Mouse (Mus musculus): ENCODE data around the gene Gm21319. TPM values are rescaled to one million over a fixed set of nuclear protein-coding genes. Genes with fewer than 3 reads are reported as not detected.

Gene Gm21319
- polyA plus RNA-seq (2014; fragmentation: Illumina TruSeq; extraction: RNeasy Lipid Tissue Mini Kit (QIAGEN cat#74804); ENCODE audit: low read depth, low replicate concordance), result not detected

GRCm38 (mm10) chr12:87775655-87776054, at the start of gene Gm21319:
Gm21319 (minus strand) TSS chr12:87775755.

DNA sequence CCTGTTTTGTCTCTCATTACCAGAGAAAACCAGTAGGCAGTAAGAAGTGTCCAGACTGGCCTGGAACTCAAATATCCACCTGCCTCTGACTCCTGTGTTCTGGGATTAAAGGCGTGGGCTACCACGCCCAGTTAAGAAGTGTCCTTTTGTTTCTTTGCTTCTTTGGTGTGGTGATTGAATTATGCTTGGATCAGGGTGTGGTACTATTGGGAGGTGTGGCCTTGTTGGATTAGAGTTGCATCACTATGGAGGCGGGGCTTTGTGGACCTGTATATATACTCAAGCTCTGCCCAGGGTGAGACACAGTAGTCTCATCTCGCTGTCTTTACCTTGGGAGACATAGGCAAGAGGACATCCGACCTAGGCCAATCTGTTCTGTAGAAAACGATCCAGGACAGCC, 40.7 kb upstream of the Gm21319 start, which contains the start of gene BB287469:
TSS of gene BB287469 (plus strand) at position 301 of the 400 bp plus-strand sequence.

GRCm38 (mm10) chr12:87795212-87795611, 19.7 kb upstream of the Gm21319 start, which contains the start of gene Gm21936:
Gm21936 (plus strand) TSS chr12:87795512.

Other genes starting within 250 kb of the Gm21319 start
- not detected for gene Oog1, start 173.1 kb downstream of the Gm21319 start, polyA plus RNA-seq (2014; fragmentation: Illumina TruSeq; extraction: RNeasy Lipid Tissue Mini Kit (QIAGEN cat#74804); ENCODE audit: low read depth, low replicate concordance)
- not detected for gene Gm4027, start 156.9 kb downstream of the Gm21319 start, polyA plus RNA-seq (2014; fragmentation: Illumina TruSeq; extraction: RNeasy Lipid Tissue Mini Kit (QIAGEN cat#74804); ENCODE audit: low read depth, low replicate concordance)
- not detected for gene Gm16381, start 131.1 kb downstream of the Gm21319 start, polyA plus RNA-seq (2014; fragmentation: Illumina TruSeq; extraction: RNeasy Lipid Tissue Mini Kit (QIAGEN cat#74804); ENCODE audit: low read depth, low replicate concordance)
- not detected for gene Gm21936, start 19.8 kb upstream of the Gm21319 start, polyA plus RNA-seq (2014; fragmentation: Illumina TruSeq; extraction: RNeasy Lipid Tissue Mini Kit (QIAGEN cat#74804); ENCODE audit: low read depth, low replicate concordance)
- not detected for gene BB287469, start 40.8 kb upstream of the Gm21319 start, polyA plus RNA-seq (2014; fragmentation: Illumina TruSeq; extraction: RNeasy Lipid Tissue Mini Kit (QIAGEN cat#74804); ENCODE audit: low read depth, low replicate concordance)
- not detected for gene Gm2001, start 66.6 kb upstream of the Gm21319 start, polyA plus RNA-seq (2014; fragmentation: Illumina TruSeq; extraction: RNeasy Lipid Tissue Mini Kit (QIAGEN cat#74804); ENCODE audit: low read depth, low replicate concordance)
- not detected for gene Gm2016, start 98.3 kb upstream of the Gm21319 start, polyA plus RNA-seq (2014; fragmentation: Illumina TruSeq; extraction: RNeasy Lipid Tissue Mini Kit (QIAGEN cat#74804); ENCODE audit: low read depth, low replicate concordance)
- not detected for gene Gm2022, start 119.6 kb upstream of the Gm21319 start, polyA plus RNA-seq (2014; fragmentation: Illumina TruSeq; extraction: RNeasy Lipid Tissue Mini Kit (QIAGEN cat#74804); ENCODE audit: low read depth, low replicate concordance)
- not detected for gene Gm2035, start 144.1 kb upstream of the Gm21319 start, polyA plus RNA-seq (2014; fragmentation: Illumina TruSeq; extraction: RNeasy Lipid Tissue Mini Kit (QIAGEN cat#74804); ENCODE audit: low read depth, low replicate concordance)
- not detected for gene Gm2042, start 178.3 kb upstream of the Gm21319 start, polyA plus RNA-seq (2014; fragmentation: Illumina TruSeq; extraction: RNeasy Lipid Tissue Mini Kit (QIAGEN cat#74804); ENCODE audit: low read depth, low replicate concordance)
- not detected for gene Gm2075, start 236.1 kb upstream of the Gm21319 start, polyA plus RNA-seq (2014; fragmentation: Illumina TruSeq; extraction: RNeasy Lipid Tissue Mini Kit (QIAGEN cat#74804); ENCODE audit: low read depth, low replicate concordance)
- gene Gm6803, start 243.0 kb upstream of the Gm21319 start, polyA plus RNA-seq (2014; fragmentation: Illumina TruSeq; extraction: RNeasy Lipid Tissue Mini Kit (QIAGEN cat#74804); ENCODE audit: low read depth, low replicate concordance), result not detected

All from liver, adult 10 weeks (tissue).